ENCODE assay signal across 19 mouse cellular contexts in genomic region chr10:24446168-24446567, GRCm38 (mm10).
A peak's percentile ranks its signal among the peaks of the same experiment; 100 is the strongest.
DNase-seq lines count a peak whose midpoint lies in the region; ATAC-seq lines count a peak whose summit lies in the region.
"Had no signal": no experiment of that assay in that cellular context is flagged by ENCODE, and none has a peak within 500 bp of the region (broad histone marks: within the 10 kb centered on the region; RNA-seq: fewer than 3 reads in every experiment).

No protein-coding gene starts in this region.

- no peaks in the 10 kb centered on the region for H3K27me3 ChIP-seq in heart, embryonic 16.5 days (ENCODE audit: control insufficient read depth, insufficient read depth, low read length)
- no peaks in the 10 kb centered on the region for H3K27me3 ChIP-seq in lung, embryonic 16.5 days (ENCODE audit: control insufficient read depth, insufficient read depth, low read depth, low read length)
- H3K27me3 ChIP-seq in stomach, embryonic 16.5 days (ENCODE audit: control insufficient read depth, insufficient read depth, low read length), result no peaks in the 10 kb centered on the region
- no peaks in the 10 kb centered on the region for H3K27me3 ChIP-seq in kidney, embryonic 16.5 days (ENCODE audit: insufficient read depth, low read length)
- H3K27me3 ChIP-seq: hindbrain, embryonic 15.5 days; liver, embryonic 15.5 days; megakaryocyte, embryonic 14.5 days had no signal

- whole genome bisulfite sequencing in heart, embryonic 16.5 days, result 19% methylated on average over 8 of the region's 8 CpGs
- WGBS in lung, embryonic 16.5 days, result 49% methylated on average over 8 of the region's 8 CpGs
- 51% methylated on average over 8 of the region's 8 CpGs for WGBS in stomach, embryonic 16.5 days
- 77% methylated on average over 8 of the region's 8 CpGs for WGBS in kidney, embryonic 16.5 days

- H3K9me3 ChIP-seq in heart, embryonic 16.5 days (replicated peaks; ENCODE audit: control insufficient read depth, low read length), result 0 out of 2 replicates have a peak, but pooled peaks cover 3% of the 10 kb centered on the region
- no peaks in the 10 kb centered on the region for H3K9me3 ChIP-seq in lung, embryonic 16.5 days (ENCODE audit: control insufficient read depth, low read length)
- no peaks in the 10 kb centered on the region; the same call in 1 of the 2 replicates for H3K9me3 ChIP-seq in stomach, embryonic 16.5 days (replicated peaks; ENCODE audit: control insufficient read depth, low read length)
- H3K9me3 ChIP-seq in kidney, embryonic 16.5 days (ENCODE audit: low read length), result 0 out of 2 replicates have a peak, but pooled peaks cover 3% of the 10 kb centered on the region
- H3K9me3 ChIP-seq: hindbrain, embryonic 15.5 days; liver, embryonic 15.5 days had no signal

- DNase-seq in embryo, embryonic 10 days (ENCODE audit: low spot score), result peak; percentile 8
- no peak for DNase-seq in embryo, embryonic 9.5 days (ENCODE audit: extremely low spot score)
- DNase-seq in heart, adult 8-10 months (ENCODE audit: low spot score), result no peak
- DNase-seq: cerebellum, adult 9-10 months; embryo, embryonic 11 days; gastrocnemius, postnatal 36 days; kidney, adult 8-10 months; kidney, postnatal 4 days; spleen, adult 18-20 months had no signal

- ATAC-seq in heart, embryonic 16.5 days (replicated peaks; ENCODE audit: extremely low read depth, insufficient read depth, low FRiP score), result peak; percentile 79
- peak; percentile 68 for ATAC-seq in lung, embryonic 16.5 days (ENCODE audit: low read depth)
- ATAC-seq in stomach, embryonic 16.5 days (ENCODE audit: insufficient read depth, low FRiP score), result peak; percentile 53; the same call in 1 of the 2 replicates
- no peak for ATAC-seq in monocyte, adult 5-6 weeks (replicated peaks; ENCODE audit: insufficient number of reproducible peaks, low FRiP score, low TSS enrichment, poor library complexity, severe bottlenecking)
- no peak for ATAC-seq in kidney, embryonic 16.5 days (ENCODE audit: low FRiP score, low TSS enrichment)
- ATAC-seq: forebrain, embryonic 14.5 days had no signal

- no peak overlapping the region for H3K9ac ChIP-seq in heart, embryonic 16.5 days (ENCODE audit: low read length)
- H3K9ac ChIP-seq in lung, embryonic 16.5 days (ENCODE audit: low read length), result no peak overlapping the region
- no peak overlapping the region for H3K9ac ChIP-seq in stomach, embryonic 16.5 days (ENCODE audit: low read length)
- H3K9ac ChIP-seq in kidney, embryonic 16.5 days (replicated peaks; ENCODE audit: low read length), result no peak overlapping the region
- H3K9ac ChIP-seq: hindbrain, embryonic 15.5 days; liver, embryonic 15.5 days had no signal

- H3K27ac ChIP-seq in heart, embryonic 16.5 days (ENCODE audit: low read length), result peak overlapping the region; percentile 49
- H3K27ac ChIP-seq in lung, embryonic 16.5 days (ENCODE audit: low read length), result peak overlapping the region; percentile 47; the same call in 1 of the 2 replicates
- H3K27ac ChIP-seq in stomach, embryonic 16.5 days (ENCODE audit: low read length), result no peak overlapping the region
- no peak overlapping the region for H3K27ac ChIP-seq in kidney, embryonic 16.5 days (ENCODE audit: low read length)
- H3K27ac ChIP-seq: hindbrain, embryonic 15.5 days; liver, embryonic 15.5 days had no signal

- H3K4me1 ChIP-seq in heart, embryonic 16.5 days (ENCODE audit: control insufficient read depth, insufficient read depth, low read length), result peaks cover 38% of the 10 kb centered on the region
- peaks cover 22% of the 10 kb centered on the region for H3K4me1 ChIP-seq in lung, embryonic 16.5 days (replicated peaks; ENCODE audit: control insufficient read depth, insufficient read depth, low read length)
- H3K4me1 ChIP-seq in stomach, embryonic 16.5 days (ENCODE audit: control insufficient read depth, insufficient read depth, low read length), result peaks cover 5% of the 10 kb centered on the region
- peaks cover 13% of the 10 kb centered on the region for H3K4me1 ChIP-seq in kidney, embryonic 16.5 days (ENCODE audit: insufficient read depth, low read length)
- H3K4me1 ChIP-seq: hindbrain, embryonic 15.5 days; liver, embryonic 15.5 days; megakaryocyte, embryonic 14.5 days had no signal

- peak overlapping the region; percentile 38; the same call in 1 of the 2 replicates for H3K4me2 ChIP-seq in heart, embryonic 16.5 days (ENCODE audit: low read depth, low read length)
- H3K4me2 ChIP-seq in lung, embryonic 16.5 days (ENCODE audit: low read depth, low read length), result 0 out of 2 replicates have a peak overlapping the region, but pooled peaks have one; percentile 16
- H3K4me2 ChIP-seq in stomach, embryonic 16.5 days (ENCODE audit: low read depth, low read length), result no peak overlapping the region
- no peak overlapping the region for H3K4me2 ChIP-seq in kidney, embryonic 16.5 days (replicated peaks; ENCODE audit: low read depth, low read length)
- H3K4me2 ChIP-seq: hindbrain, embryonic 15.5 days; liver, embryonic 15.5 days had no signal

- no peaks in the 10 kb centered on the region for H3K36me3 ChIP-seq in heart, embryonic 16.5 days (ENCODE audit: control insufficient read depth, insufficient read depth)
- H3K36me3 ChIP-seq in lung, embryonic 16.5 days (ENCODE audit: control insufficient read depth, insufficient read depth, low read length), result no peaks in the 10 kb centered on the region
- no peaks in the 10 kb centered on the region for H3K36me3 ChIP-seq in stomach, embryonic 16.5 days (ENCODE audit: control insufficient read depth, insufficient read depth, low read length)
- H3K36me3 ChIP-seq in kidney, embryonic 16.5 days (ENCODE audit: insufficient read depth, low read length), result no peaks in the 10 kb centered on the region
- H3K36me3 ChIP-seq: hindbrain, embryonic 15.5 days; liver, embryonic 15.5 days had no signal

- no peak overlapping the region for H3K4me3 ChIP-seq in heart, embryonic 16.5 days (ENCODE audit: low read length)
- H3K4me3 ChIP-seq in lung, embryonic 16.5 days (ENCODE audit: low read length), result no peak overlapping the region
- no peak overlapping the region for H3K4me3 ChIP-seq in stomach, embryonic 16.5 days (replicated peaks; ENCODE audit: low read length)
- H3K4me3 ChIP-seq in kidney, embryonic 16.5 days (ENCODE audit: low read length), result no peak overlapping the region
- H3K4me3 ChIP-seq: erythroblast, embryonic 14.5 days; hindbrain, embryonic 15.5 days; liver, embryonic 15.5 days; megakaryocyte, embryonic 14.5 days had no signal

Comparison
In these comparisons a context has a peak if more than half of its experiments do, and no peak if none do; other contexts are left out.
1. ATAC-seq: peak in heart, embryonic 16.5 days (single experiment), lung, embryonic 16.5 days (single experiment) and stomach, embryonic 16.5 days (single experiment); none in monocyte, adult 5-6 weeks (single experiment) and kidney, embryonic 16.5 days (single experiment).
2. H3K27ac ChIP-seq: peak in heart, embryonic 16.5 days (single experiment) and lung, embryonic 16.5 days (single experiment); none in stomach, embryonic 16.5 days (single experiment) and kidney, embryonic 16.5 days (single experiment).
3. H3K4me2 ChIP-seq: peak in heart, embryonic 16.5 days (single experiment) and lung, embryonic 16.5 days (single experiment); none in stomach, embryonic 16.5 days (single experiment) and kidney, embryonic 16.5 days (single experiment).